Mouse (Mus musculus): ENCODE results near the gene Slc22a23.

DNA sequence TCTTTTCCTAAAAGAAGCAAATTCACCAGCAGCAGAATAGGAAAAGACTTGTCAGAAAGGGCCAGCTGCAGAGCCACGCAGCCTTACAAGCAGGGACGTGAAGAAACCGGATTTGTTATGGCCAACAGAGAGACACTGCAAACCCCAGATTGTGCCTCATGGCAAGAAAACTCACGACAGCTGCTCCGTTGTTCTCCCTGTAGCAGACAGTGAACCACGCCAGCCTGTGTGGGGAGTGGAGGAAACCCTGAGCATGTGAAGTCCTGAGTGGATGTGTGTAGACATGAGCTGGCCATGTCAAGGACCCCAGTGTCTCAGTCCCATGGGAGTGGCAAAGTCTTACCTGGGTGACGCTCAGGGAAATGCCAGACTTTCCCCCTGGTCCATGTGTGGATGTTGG lies 208.4 kb downstream of the Slc22a23 start:
- TF ChIP-seq CTCF (IDR thresholded peaks at IDR 0.05; ENCODE audit: insufficient read depth, low read depth, low read length): no peak
- TF ChIP-seq POLR2A (IDR thresholded peaks at IDR 0.05; ENCODE audit: insufficient read depth, low read depth, low read length): no peak
